Mouse (Mus musculus): ENCODE measurements around the gene Rpa1.

GRCm38 (mm10) chr11:75273466-75273865 is 74.7 kb downstream of the Rpa1 start:
- TF ChIP-seq CTCF (IDR thresholded peaks at IDR 0.05; ENCODE audit: low read depth) (no peak), EP300 (IDR thresholded peaks at IDR 0.05; ENCODE audit: low read depth) (no peak)

Measured in liver, embryonic 14.5 days (tissue).